Mouse (Mus musculus): Measurements from ENCODE around the gene Wipf1. TPM values are rescaled to one million over a fixed set of nuclear protein-coding genes. Genes with fewer than 3 reads are reported as not detected.

Wipf1 gene
- polyA plus RNA-seq, 1 experiment from 2014 or later: 6.9 TPM

DNA sequence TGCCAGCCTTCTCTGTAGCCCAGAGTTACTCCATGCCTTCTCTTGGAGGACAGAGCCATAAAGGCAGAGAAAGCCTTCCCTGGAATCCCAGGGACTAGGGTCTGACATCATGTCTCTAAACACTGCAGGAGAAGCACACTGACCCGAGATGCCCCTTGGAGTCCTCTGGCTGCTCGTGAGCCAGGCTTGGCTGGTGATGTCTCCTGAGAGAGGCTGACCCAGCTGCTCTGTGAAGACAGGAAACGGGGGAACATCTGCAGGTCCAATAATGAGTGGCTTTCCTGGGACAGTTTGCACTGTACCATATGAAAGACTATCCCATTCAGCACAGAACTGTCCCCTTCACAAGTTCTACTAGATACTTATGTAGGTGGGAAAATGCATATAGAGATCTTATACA, 69.4 kb downstream of the Wipf1 start:
- H3K4me1 ChIP-seq: peaks cover 3% of the 10 kb centered on the region; the same call in 1 of the 2 replicates
- H3K4me3 ChIP-seq (replicated peaks): no peak overlapping the region
- no peaks in the 10 kb centered on the region for H3K9me3 ChIP-seq
- no peak overlapping the region for H3K27ac ChIP-seq
- no peak overlapping the region for H3K9ac ChIP-seq
- 51% methylated on average over 3 of the region's 3 CpGs for WGBS
- no peak for ATAC-seq (ENCODE audit: insufficient read depth, low FRiP score, low read depth)
- no peaks in the 10 kb centered on the region for H3K27me3 ChIP-seq (replicated peaks)
- H3K36me3 ChIP-seq: no peaks in the 10 kb centered on the region
- H3K4me2 ChIP-seq: no peak overlapping the region

- no peak overlapping the region for H3K4me2 ChIP-seq
- H3K9me3 ChIP-seq: no peaks in the 10 kb centered on the region
- WGBS: 78% methylated on average over 4 of the region's 4 CpGs
- H3K27ac ChIP-seq: no peak overlapping the region
- H3K27me3 ChIP-seq (replicated peaks): no peaks in the 10 kb centered on the region
- peaks cover 3% of the 10 kb centered on the region; the same call in 1 of the 2 replicates for H3K4me1 ChIP-seq
- H3K4me3 ChIP-seq (replicated peaks): no peak overlapping the region
- no peak for ATAC-seq (ENCODE audit: insufficient read depth, low FRiP score, low read depth)
- H3K36me3 ChIP-seq: no peaks in the 10 kb centered on the region
- H3K9ac ChIP-seq: no peak overlapping the region
Observed at GRCm38 (mm10) chr2:73459607-73460153, 69.9 kb downstream of the Wipf1 start.

DNA sequence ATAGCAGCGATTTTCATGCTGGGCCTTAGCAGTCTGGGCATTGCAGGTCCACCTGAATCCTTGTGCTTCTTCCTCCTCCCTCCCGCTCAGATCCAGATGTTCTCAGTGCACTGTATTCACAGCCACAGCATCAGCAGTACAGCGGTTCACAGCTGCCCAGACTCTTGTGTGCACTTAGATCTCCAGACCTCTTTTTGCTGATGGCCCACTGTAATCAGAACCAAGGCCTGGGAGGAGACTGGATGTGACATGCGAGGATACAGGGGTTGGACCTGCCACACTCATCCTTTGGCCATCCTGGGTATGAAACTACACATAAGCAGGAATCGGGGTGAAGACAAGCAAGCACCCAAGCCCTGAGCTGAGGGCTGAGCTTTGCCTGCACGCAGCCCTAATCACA, 72.6 kb downstream of the Wipf1 start:
- Histone ChIP-seq H3K9me3 (no peaks in the 10 kb centered on the region), H3K36me3 (no peaks in the 10 kb centered on the region), H3K4me3 (replicated peaks) (no peak overlapping the region), H3K27me3 (replicated peaks) (no peaks in the 10 kb centered on the region), H3K4me2 (no peak overlapping the region), H3K4me1 (no peaks in the 10 kb centered on the region), H3K27ac (no peak overlapping the region), H3K9ac (no peak overlapping the region)
- WGBS: 86% methylated on average over 6 of the region's 6 CpGs
- no peak for ATAC-seq (ENCODE audit: insufficient read depth, low FRiP score, low read depth)

- Histone ChIP-seq H3K27ac (no peak overlapping the region), H3K9ac (no peak overlapping the region), H3K9me3 (no peaks in the 10 kb centered on the region), H3K4me2 (no peak overlapping the region), H3K4me3 (replicated peaks) (no peak overlapping the region), H3K4me1 (no peaks in the 10 kb centered on the region), H3K36me3 (no peaks in the 10 kb centered on the region), H3K27me3 (replicated peaks) (no peaks in the 10 kb centered on the region)
- ATAC-seq (ENCODE audit: insufficient read depth, low FRiP score, low read depth): no peak
- 81% methylated on average over 3 of the region's 3 CpGs for WGBS
Observed at GRCm38 (mm10) chr2:73456154-73456553, 73.4 kb downstream of the Wipf1 start.

GRCm38 (mm10) chr2:73455541-73455940, 74.0 kb downstream of the Wipf1 start:
- no peak for ATAC-seq (ENCODE audit: insufficient read depth, low FRiP score, low read depth)

GRCm38 (mm10) chr2:73454682-73455081, 74.9 kb downstream of the Wipf1 start:
- no peak overlapping the region for H3K9ac ChIP-seq
- H3K9me3 ChIP-seq: no peaks in the 10 kb centered on the region
- no peaks in the 10 kb centered on the region for H3K36me3 ChIP-seq
- H3K27me3 ChIP-seq (replicated peaks): no peaks in the 10 kb centered on the region
- 87% methylated on average over 13 of the region's 13 CpGs for WGBS
- H3K4me1 ChIP-seq: peaks cover 5% of the 10 kb centered on the region; the same call in 1 of the 2 replicates
- H3K4me3 ChIP-seq (replicated peaks): no peak overlapping the region
- ATAC-seq (ENCODE audit: insufficient read depth, low FRiP score, low read depth): no peak
- H3K4me2 ChIP-seq: no peak overlapping the region
- H3K27ac ChIP-seq: no peak overlapping the region

More at GRCm38 (mm10) chr2:73455541-73455940, 74.0 kb downstream of the Wipf1 start:
- no peak overlapping the region for H3K27ac ChIP-seq
- no peaks in the 10 kb centered on the region for H3K36me3 ChIP-seq
- H3K4me2 ChIP-seq: no peak overlapping the region
- WGBS: 71% methylated on average over 4 of the region's 4 CpGs
- no peak overlapping the region for H3K4me3 ChIP-seq (replicated peaks)
- H3K9ac ChIP-seq: no peak overlapping the region
- H3K4me1 ChIP-seq: peaks cover 1% of the 10 kb centered on the region; the same call in 1 of the 2 replicates
- H3K27me3 ChIP-seq (replicated peaks): no peaks in the 10 kb centered on the region
- H3K9me3 ChIP-seq: no peaks in the 10 kb centered on the region

DNA sequence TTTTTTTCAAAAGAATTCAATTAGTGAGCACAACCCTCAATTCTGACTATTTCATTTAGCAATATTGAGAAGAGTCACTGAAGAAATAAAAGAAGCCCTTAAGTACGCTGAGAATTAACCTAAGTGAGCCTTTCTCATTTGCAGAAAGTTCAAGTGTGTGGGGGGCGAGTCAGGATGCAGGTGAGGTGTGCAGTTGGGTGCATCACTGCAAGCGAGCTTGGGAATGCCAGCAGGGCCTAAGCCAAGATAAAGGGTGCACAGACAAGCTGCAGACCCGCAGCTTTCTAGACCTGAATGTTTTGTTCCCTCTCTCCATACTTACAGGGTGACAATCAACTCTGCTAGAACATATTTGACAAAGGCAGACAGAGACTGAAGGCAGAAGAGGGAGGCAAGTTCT, 75.3 kb downstream of the Wipf1 start:
- no peak overlapping the region for H3K4me2 ChIP-seq
- ATAC-seq (ENCODE audit: insufficient read depth, low FRiP score, low read depth): no peak
- no peaks in the 10 kb centered on the region for H3K9me3 ChIP-seq
- no peak overlapping the region for H3K27ac ChIP-seq
- WGBS: 71% methylated on average over 4 of the region's 4 CpGs
- H3K36me3 ChIP-seq: no peaks in the 10 kb centered on the region
- no peaks in the 10 kb centered on the region for H3K27me3 ChIP-seq (replicated peaks)
- no peak overlapping the region for H3K9ac ChIP-seq
- peaks cover 5% of the 10 kb centered on the region; the same call in 1 of the 2 replicates for H3K4me1 ChIP-seq
- no peak overlapping the region for H3K4me3 ChIP-seq (replicated peaks)

DNA sequence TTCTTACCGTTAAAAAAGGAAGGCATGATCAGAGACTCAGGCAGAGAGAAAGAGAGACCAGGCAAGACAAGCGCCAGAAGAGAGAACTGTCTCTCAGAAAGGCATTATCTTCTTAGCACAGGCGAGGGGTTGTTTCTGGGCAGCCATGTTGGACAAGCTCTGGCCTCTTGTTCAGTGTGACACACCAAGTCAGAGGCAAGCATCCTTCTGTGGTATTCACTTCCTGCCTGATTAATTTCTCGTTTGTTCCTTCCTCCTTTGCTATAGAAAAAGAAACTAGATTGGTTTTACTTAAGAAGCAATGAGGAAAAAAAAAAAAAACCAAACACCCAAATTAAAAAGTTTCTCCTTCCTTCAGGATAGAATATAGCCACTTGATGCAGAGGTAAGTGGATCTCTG, 75.8 kb downstream of the Wipf1 start:
- WGBS: 61% methylated on average over 4 of the region's 4 CpGs
- Histone ChIP-seq H3K27ac (no peak overlapping the region), H3K36me3 (no peaks in the 10 kb centered on the region), H3K27me3 (replicated peaks) (no peaks in the 10 kb centered on the region), H3K4me3 (replicated peaks) (no peak overlapping the region), H3K9me3 (no peaks in the 10 kb centered on the region), H3K9ac (no peak overlapping the region), H3K4me2 (no peak overlapping the region), H3K4me1 (peaks cover 5% of the 10 kb centered on the region; the same call in 1 of the 2 replicates)
- ATAC-seq (ENCODE audit: insufficient read depth, low FRiP score, low read depth): no peak

GRCm38 (mm10) chr2:73453085-73453484, 76.4 kb downstream of the Wipf1 start:
- no peaks in the 10 kb centered on the region for H3K36me3 ChIP-seq
- no peak for ATAC-seq (ENCODE audit: insufficient read depth, low FRiP score, low read depth)
- no peak overlapping the region for H3K9ac ChIP-seq
- peaks cover 5% of the 10 kb centered on the region; the same call in 1 of the 2 replicates for H3K4me1 ChIP-seq
- no peaks in the 10 kb centered on the region for H3K9me3 ChIP-seq
- 45% methylated on average over 5 of the region's 5 CpGs for WGBS
- no peak overlapping the region for H3K4me2 ChIP-seq
- no peak overlapping the region for H3K27ac ChIP-seq
- no peak overlapping the region for H3K4me3 ChIP-seq (replicated peaks)
- no peaks in the 10 kb centered on the region for H3K27me3 ChIP-seq (replicated peaks)

GRCm38 (mm10) chr2:73452556-73452955, 77.0 kb downstream of the Wipf1 start:
- Histone ChIP-seq H3K27ac (no peak overlapping the region), H3K9ac (no peak overlapping the region), H3K27me3 (replicated peaks) (no peaks in the 10 kb centered on the region), H3K36me3 (no peaks in the 10 kb centered on the region), H3K4me1 (peaks cover 5% of the 10 kb centered on the region; the same call in 1 of the 2 replicates), H3K4me3 (replicated peaks) (no peak overlapping the region), H3K9me3 (no peaks in the 10 kb centered on the region), H3K4me2 (no peak overlapping the region)
- 78% methylated on average over 7 of the region's 7 CpGs for WGBS
- no peak for ATAC-seq (ENCODE audit: insufficient read depth, low FRiP score, low read depth)

GRCm38 (mm10) chr2:73451541-73451940, 78.0 kb downstream of the Wipf1 start:
- Histone ChIP-seq H3K9me3 (no peaks in the 10 kb centered on the region), H3K36me3 (no peaks in the 10 kb centered on the region), H3K4me3 (replicated peaks) (no peak overlapping the region), H3K27me3 (replicated peaks) (no peaks in the 10 kb centered on the region), H3K4me1 (peaks cover 5% of the 10 kb centered on the region; the same call in 1 of the 2 replicates), H3K27ac (no peak overlapping the region), H3K9ac (no peak overlapping the region), H3K4me2 (no peak overlapping the region)
- WGBS: 94% methylated on average over 3 of the region's 3 CpGs
- no peak for ATAC-seq (ENCODE audit: insufficient read depth, low FRiP score, low read depth)

- Histone ChIP-seq H3K27me3 (replicated peaks) (no peaks in the 10 kb centered on the region), H3K36me3 (no peaks in the 10 kb centered on the region), H3K4me1 (peaks cover 7% of the 10 kb centered on the region; the same call in 1 of the 2 replicates), H3K4me3 (replicated peaks) (no peak overlapping the region), H3K4me2 (no peak overlapping the region), H3K9me3 (no peaks in the 10 kb centered on the region), H3K27ac (no peak overlapping the region), H3K9ac (no peak overlapping the region)
- 52% methylated on average over 6 of the region's 6 CpGs for WGBS
- ATAC-seq (ENCODE audit: insufficient read depth, low FRiP score, low read depth): no peak
Observed at GRCm38 (mm10) chr2:73450172-73450715, 79.3 kb downstream of the Wipf1 start.
